Comparison of ENCODE assay signal across 8 mouse cellular contexts in the genomic region with DNA sequence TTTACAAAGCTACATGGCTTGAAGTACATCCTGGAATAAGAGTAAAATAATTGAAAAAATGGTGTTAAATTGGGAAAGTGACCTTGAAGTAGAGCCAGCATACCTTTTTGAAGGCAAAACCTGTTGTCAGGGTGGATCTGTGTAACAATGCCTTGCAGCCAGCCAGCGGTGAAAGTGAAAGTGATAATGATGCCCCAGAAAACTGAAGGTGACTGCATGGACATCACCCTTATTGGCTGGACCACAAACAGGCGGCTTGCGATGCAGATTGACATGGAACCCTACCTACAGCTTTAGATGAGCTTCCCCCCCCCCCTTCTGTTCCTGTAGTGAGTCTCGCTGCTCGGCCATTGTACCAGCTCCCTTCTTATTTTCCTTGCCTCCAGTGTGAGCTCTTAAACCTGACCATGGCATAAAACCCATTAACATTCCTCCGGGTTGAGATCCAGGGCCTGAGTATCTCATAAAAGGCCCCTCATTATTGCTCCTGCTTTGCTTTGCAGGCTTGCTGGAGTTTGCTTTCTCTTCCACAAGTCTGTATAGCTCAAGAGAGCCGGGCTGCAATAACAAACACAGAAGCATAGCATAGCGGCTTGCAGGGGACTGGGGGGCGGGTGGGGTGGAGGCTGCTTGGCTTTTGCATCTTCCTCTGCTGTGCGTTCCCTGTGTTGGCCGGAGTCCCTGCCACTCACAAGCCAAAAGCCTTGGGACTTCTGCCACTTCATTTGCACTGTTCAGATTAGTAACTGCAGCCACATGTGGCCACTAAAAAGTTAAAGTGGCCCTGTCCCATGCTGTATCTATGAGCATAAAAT.
DNase-seq lines count a peak whose midpoint lies in the region; ATAC-seq lines count a peak whose summit lies in the region.
"Had no signal": no experiment of that assay in that cellular context is flagged by ENCODE, and none has a peak within 500 bp of the region (broad histone marks: within the 10 kb centered on the region; RNA-seq: fewer than 3 reads in every experiment).

No protein-coding gene starts in this region.

- H3K4me2 ChIP-seq in hindbrain, embryonic 13.5 days: no peak overlapping the region
- H3K4me2 ChIP-seq: heart, embryonic 15.5 days had no signal

- peak; percentile 35 for DNase-seq in lung, postnatal 10 days
- DNase-seq in lung, postnatal 25 days (ENCODE audit: low spot score): no peak
- DNase-seq in embryonic facial prominence, embryonic 10.5 days (ENCODE audit: low spot score): peak; percentile 23
- peak; percentile 53 for DNase-seq in gastrocnemius, postnatal 14 days
- DNase-seq in mesoderm, embryonic 11.5 days (ENCODE audit: low read depth, low spot score): peak; percentile 27
- DNase-seq in left cerebral cortex, adult 18-20 months (ENCODE audit: low spot score in 2 of 2): no peak

- no peaks in the 10 kb centered on the region for H3K27me3 ChIP-seq in embryonic facial prominence, embryonic 10.5 days (replicated peaks; ENCODE audit: low read depth, poor library complexity, severe bottlenecking)
- H3K27me3 ChIP-seq in hindbrain, embryonic 13.5 days: no peaks in the 10 kb centered on the region

- no peak for ATAC-seq in hindbrain, embryonic 13.5 days (ENCODE audit: low FRiP score)

- peaks cover 2% of the 10 kb centered on the region; the same call in 1 of the 2 replicates for H3K9me3 ChIP-seq in embryonic facial prominence, embryonic 10.5 days
- H3K9me3 ChIP-seq in hindbrain, embryonic 13.5 days: no peaks in the 10 kb centered on the region
- H3K9me3 ChIP-seq: heart, embryonic 15.5 days had no signal

- H3K9ac ChIP-seq in hindbrain, embryonic 13.5 days: no peak overlapping the region
- H3K9ac ChIP-seq: heart, embryonic 15.5 days had no signal

- H3K27ac ChIP-seq in embryonic facial prominence, embryonic 10.5 days (replicated peaks): no peak overlapping the region; the same call in 1 of the 2 replicates
- no peak overlapping the region for H3K27ac ChIP-seq in hindbrain, embryonic 13.5 days
- H3K27ac ChIP-seq: heart, embryonic 15.5 days had no signal

- no peaks in the 10 kb centered on the region for H3K36me3 ChIP-seq in embryonic facial prominence, embryonic 10.5 days (replicated peaks)
- H3K36me3 ChIP-seq in hindbrain, embryonic 13.5 days: no peaks in the 10 kb centered on the region
- H3K36me3 ChIP-seq: heart, embryonic 15.5 days had no signal

- 68% methylated on average over 11 of the region's 11 CpGs for WGBS in embryonic facial prominence, embryonic 10.5 days
- 58% methylated on average over 11 of the region's 11 CpGs for WGBS in hindbrain, embryonic 13.5 days

- peaks cover 6% of the 10 kb centered on the region; the same call in 1 of the 2 replicates for H3K4me1 ChIP-seq in embryonic facial prominence, embryonic 10.5 days
- peaks cover 5% of the 10 kb centered on the region for H3K4me1 ChIP-seq in hindbrain, embryonic 13.5 days (replicated peaks)

- no peak overlapping the region for H3K4me3 ChIP-seq in embryonic facial prominence, embryonic 10.5 days
- H3K4me3 ChIP-seq in hindbrain, embryonic 13.5 days: no peak overlapping the region
- H3K4me3 ChIP-seq: heart, embryonic 15.5 days had no signal

- intact Hi-C loops in gastrocnemius, postnatal 14 days (cut with DNase I; ENCODE audit: low total_unique reads): no loop called here

Comparison
In these comparisons a context has a peak if more than half of its experiments do, and no peak if none do; other contexts are left out.
1. DNase-seq: peak in lung, postnatal 10 days (single experiment), embryonic facial prominence, embryonic 10.5 days (single experiment), gastrocnemius, postnatal 14 days (single experiment) and mesoderm, embryonic 11.5 days (single experiment); none in lung, postnatal 25 days (single experiment) and left cerebral cortex, adult 18-20 months (0 of 2).